Mouse (Mus musculus) heart, adult 8-10 months (tissue): ENCODE data around the gene Stpg4. TPM values are rescaled to one million over a fixed set of nuclear protein-coding genes. Genes with fewer than 3 reads are reported as not detected.

Experiments used
- DNase-seq: peaks from one replicate; pipeline ENCODE4 v3.0.0; 2022; ENCODE audit warnings: low spot score
- total RNA-seq, 4 experiments: library from RNA; stranded (reverse); gene quantifications; 2 replicates each; pipeline ENCODE4 v1.2.4; 2022

Gene Stpg4
- total RNA-seq, 4 experiments from 2014 or later: not detected

GRCm38 (mm10) chr17:87350471-87351240, 76.9 kb downstream of the Stpg4 start:
- peak; percentile 62 for DNase-seq

- no peak for DNase-seq
Observed at GRCm38 (mm10) chr17:87349575-87349974, 78.0 kb downstream of the Stpg4 start.

- no peak for DNase-seq
Observed at GRCm38 (mm10) chr17:87349069-87349468, 78.5 kb downstream of the Stpg4 start.

GRCm38 (mm10) chr17:87348353-87348752, 79.2 kb downstream of the Stpg4 start:
- DNase-seq: no peak

- no peak for DNase-seq
Observed at GRCm38 (mm10) chr17:87345252-87345593, 82.3 kb downstream of the Stpg4 start.

- DNase-seq: no peak
Observed at GRCm38 (mm10) chr17:87344441-87345251, 82.9 kb downstream of the Stpg4 start.

- DNase-seq: no peak
Observed at GRCm38 (mm10) chr17:87343060-87343703, 84.4 kb downstream of the Stpg4 start.

Other genes starting within 250 kb of the Stpg4 start
- gene Mcfd2, start 161.8 kb downstream of the Stpg4 start, total RNA-seq: 10 to 100 TPM; 56.1 to 70.7 (median 59.8) TPM
- gene Ttc7, start 144.9 kb downstream of the Stpg4 start, total RNA-seq: 10 to 100 TPM; 19.2 to 31.4 (median 26.0) TPM
- 100 to 1,000 TPM; 143 to 158 (median 147) TPM for gene Calm2, start 19.2 kb upstream of the Stpg4 start, total RNA-seq
- gene Epcam, start 208.2 kb upstream of the Stpg4 start, total RNA-seq: not detected
- 10 to 100 TPM; 13.1 to 16.2 (median 14.6) TPM for gene Msh2, start 244.6 kb upstream of the Stpg4 start, total RNA-seq